Mouse (Mus musculus) forebrain, embryonic 11.5 days (tissue): Measurements from ENCODE around the gene Gm48552. TPM values are rescaled to one million over a fixed set of nuclear protein-coding genes. Genes with fewer than 3 reads are reported as not detected.

Experiments used
- ATAC-seq: fragments of 200-750 bp; cut with Nextera tagmentation; replicated peaks from 2 replicates; pipeline ENCODE4 v1.8.0; 2017; ENCODE audit warnings: moderate TSS enrichment; ENCODE audit not compliant: low FRiP score
- DNase-seq: peaks from one replicate; pipeline ENCODE4 v3.0.0-alpha.2; 2017; ENCODE audit warnings: low spot score
- H3K27ac ChIP-seq: fragments of 300-500 bp; sonication (generic); 2 replicates; pipeline ENCODE4 v1.5.1; 2014; ENCODE audit warnings: low read depth, low read length
- H3K27me3 ChIP-seq: fragments of 300-500 bp; sonication (generic); 2 replicates; pipeline ENCODE4 v1.6.1; 2014; ENCODE audit warnings: mild to moderate bottlenecking, low read length, mixed read lengths; ENCODE audit not compliant: control insufficient read depth, insufficient read depth
- H3K36me3 ChIP-seq: fragments of 300-500 bp; sonication (generic); 2 replicates; pipeline ENCODE4 v1.6.1; 2014; ENCODE audit warnings: mild to moderate bottlenecking, low read length, moderate library complexity, mixed read lengths; ENCODE audit not compliant: control insufficient read depth, insufficient read depth
- H3K4me1 ChIP-seq: fragments of 300-500 bp; sonication (generic); replicated peaks from 2 replicates; pipeline ENCODE4 v1.6.1; 2014; ENCODE audit warnings: low read length, mixed read lengths; ENCODE audit not compliant: control insufficient read depth, insufficient read depth
- H3K4me2 ChIP-seq: fragments of 300-500 bp; sonication (generic); 2 replicates; pipeline ENCODE4 v1.6.1; 2014; ENCODE audit warnings: low read depth, mild to moderate bottlenecking, low read length, moderate library complexity, mixed read lengths; ENCODE audit not compliant: severe bottlenecking
- H3K4me3 ChIP-seq: fragments of 300-500 bp; sonication (generic); 2 replicates; pipeline ENCODE4 v1.5.1; 2014; ENCODE audit warnings: low read depth, low read length
- H3K9ac ChIP-seq: fragments of 300-500 bp; sonication (generic); 2 replicates; pipeline ENCODE4 v1.6.1; 2014; ENCODE audit warnings: low read length
- H3K9me3 ChIP-seq: fragments of 300-500 bp; sonication (generic); 2 replicates; pipeline ENCODE4 v1.6.1; 2016; ENCODE audit warnings: low read length, mixed read lengths; ENCODE audit not compliant: control insufficient read depth
- WGBS: fragments of 180-500 bp; shearing (Covaris S2); extraction: QIAGEN DNeasy Blood & Tissue Kit; methylation state at CpG from one replicate; pipeline ENCODE4 v1.1.7; 2014; 5-methylcytosine and 5-hydroxymethylcytosine counted together
- polyA plus RNA-seq: library from polyadenylated mRNA; unstranded; fragments of >200 nt; fragmentation: Nextera tagmentation; extraction: Ambion mirVana; gene quantifications from 2 replicates; pipeline ENCODE4 v1.2.1, GENCODE M21; 2014

Gm48552 gene
- polyA plus RNA-seq, 1 experiment from 2014 or later: 1.1 TPM

DNA sequence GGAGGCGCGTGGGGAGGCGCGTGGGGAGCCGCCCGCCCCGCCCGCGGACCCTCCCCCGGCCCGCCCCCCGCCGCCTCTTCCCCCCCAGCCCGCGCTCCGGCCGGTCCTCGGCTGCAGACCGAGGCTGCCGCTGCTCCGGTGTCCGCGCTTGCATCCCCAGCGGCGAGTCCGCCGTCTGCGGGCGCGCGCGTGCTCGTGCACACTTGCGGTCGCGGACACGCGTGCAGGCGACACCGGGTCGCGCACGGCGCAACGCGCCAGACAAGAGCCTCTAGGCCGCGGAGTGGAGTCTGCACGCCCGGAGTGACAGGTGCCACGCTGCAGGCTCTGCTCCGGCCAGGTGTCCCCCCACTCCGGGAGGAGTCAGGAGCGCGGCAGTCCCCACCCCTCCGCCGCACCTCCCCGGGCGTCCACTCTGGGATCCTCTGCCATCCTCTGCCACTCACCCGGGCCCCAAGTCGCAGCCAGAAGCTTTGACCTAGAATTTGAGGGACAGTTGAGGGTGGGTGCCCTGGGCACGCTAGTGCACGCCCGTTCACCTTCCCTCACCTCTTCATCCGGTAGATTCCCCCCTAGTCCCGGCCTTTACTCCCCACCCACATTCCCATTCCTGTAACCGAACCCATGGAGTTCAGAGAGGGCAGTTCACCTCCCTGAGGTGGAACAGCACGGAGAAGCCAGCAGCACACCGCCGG lies 42.2 kb downstream of the Gm48552 start:
- ATAC-seq: 0 out of 2 replicates have a peak, but pooled peaks have one; percentile 7

DNA sequence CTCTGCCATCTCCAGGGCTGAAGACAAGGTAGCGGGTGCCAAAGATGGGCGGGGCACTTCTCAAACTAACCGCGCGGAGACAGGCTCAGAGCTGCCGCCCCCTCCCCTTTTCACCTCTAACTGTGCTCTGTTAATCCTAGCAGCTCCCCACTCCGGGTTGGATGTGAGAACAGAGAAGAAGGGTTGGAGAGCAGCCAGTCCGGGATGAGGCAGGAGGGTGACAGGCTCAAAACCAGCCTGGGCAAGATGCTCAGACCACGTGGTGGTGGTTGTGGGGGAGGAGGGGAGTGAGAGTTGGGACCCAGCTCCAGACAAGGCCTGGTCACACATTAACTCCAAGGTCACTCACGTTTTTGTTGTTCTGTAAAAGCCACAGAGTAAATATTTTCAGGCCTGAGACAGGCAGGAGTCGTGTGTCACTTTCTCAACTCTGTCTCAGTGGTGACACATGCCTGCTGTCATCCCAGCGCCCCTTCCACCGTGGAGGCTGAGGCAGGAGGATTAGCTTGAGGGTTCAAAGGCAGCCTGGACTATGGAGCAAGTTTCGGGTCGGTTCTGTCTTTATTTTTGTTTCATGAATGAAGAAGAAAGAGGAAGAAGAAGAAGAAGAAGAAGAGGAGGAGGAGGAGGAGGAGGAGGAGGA lies 42.8 kb downstream of the Gm48552 start:
- no peak for ATAC-seq
- Histone ChIP-seq H3K4me2 (peak overlapping the region; percentile 92), H3K9ac (no peak overlapping the region), H3K36me3 (no peaks in the 10 kb centered on the region), H3K4me3 (peak overlapping the region; percentile 87), H3K9me3 (no peaks in the 10 kb centered on the region), H3K27ac (no peak overlapping the region), H3K27me3 (peaks cover 23% of the 10 kb centered on the region), H3K4me1 (peaks cover 12% of the 10 kb centered on the region)
- peak; percentile 69 for DNase-seq
- WGBS: 18% methylated on average over 15 of the region's 15 CpGs

More for the DNA sequence above, 42.2 kb downstream of the Gm48552 start:
- H3K4me3 ChIP-seq: peak overlapping the region; percentile 87
- WGBS: 2% methylated on average over 43 of the region's 70 CpGs
- peaks cover 30% of the 10 kb centered on the region for H3K27me3 ChIP-seq
- peak overlapping the region; percentile 83 for H3K9ac ChIP-seq
- H3K9me3 ChIP-seq: no peaks in the 10 kb centered on the region
- H3K27ac ChIP-seq: peak overlapping the region; percentile 75
- peaks cover 17% of the 10 kb centered on the region for H3K4me1 ChIP-seq
- H3K36me3 ChIP-seq: no peaks in the 10 kb centered on the region
- H3K4me2 ChIP-seq: peak overlapping the region; percentile 92
- DNase-seq: peak; percentile 76

- no peaks in the 10 kb centered on the region for H3K36me3 ChIP-seq
- H3K27ac ChIP-seq: no peak overlapping the region
- peaks cover 9% of the 10 kb centered on the region for H3K4me1 ChIP-seq
- H3K9ac ChIP-seq: no peak overlapping the region
- peak overlapping the region; percentile 15; the same call in 1 of the 2 replicates for H3K4me2 ChIP-seq
- H3K4me3 ChIP-seq: peak overlapping the region; percentile 6; the same call in 1 of the 2 replicates
- 64% methylated on average over 21 of the region's 21 CpGs for WGBS
- DNase-seq (peak; percentile 51), ATAC-seq (no peak)
- peaks cover 16% of the 10 kb centered on the region for H3K27me3 ChIP-seq
- no peaks in the 10 kb centered on the region for H3K9me3 ChIP-seq
Measured at GRCm38 (mm10) chr10:81432169-81432867, 43.5 kb downstream of the Gm48552 start.

GRCm38 (mm10) chr10:81432868-81433262 lies 44.1 kb downstream of the Gm48552 start:
- no peak overlapping the region for H3K9ac ChIP-seq
- no peaks in the 10 kb centered on the region for H3K9me3 ChIP-seq
- peak; percentile 88 for ATAC-seq
- H3K27ac ChIP-seq: no peak overlapping the region
- peak overlapping the region; percentile 45 for H3K4me2 ChIP-seq
- DNase-seq: peak; percentile 90
- H3K4me3 ChIP-seq: peak overlapping the region; percentile 10; the same call in 1 of the 2 replicates
- no peaks in the 10 kb centered on the region for H3K36me3 ChIP-seq
- H3K4me1 ChIP-seq: peaks cover 8% of the 10 kb centered on the region
- peaks cover 11% of the 10 kb centered on the region for H3K27me3 ChIP-seq
- 4% methylated on average over 17 of the region's 17 CpGs for WGBS

DNA sequence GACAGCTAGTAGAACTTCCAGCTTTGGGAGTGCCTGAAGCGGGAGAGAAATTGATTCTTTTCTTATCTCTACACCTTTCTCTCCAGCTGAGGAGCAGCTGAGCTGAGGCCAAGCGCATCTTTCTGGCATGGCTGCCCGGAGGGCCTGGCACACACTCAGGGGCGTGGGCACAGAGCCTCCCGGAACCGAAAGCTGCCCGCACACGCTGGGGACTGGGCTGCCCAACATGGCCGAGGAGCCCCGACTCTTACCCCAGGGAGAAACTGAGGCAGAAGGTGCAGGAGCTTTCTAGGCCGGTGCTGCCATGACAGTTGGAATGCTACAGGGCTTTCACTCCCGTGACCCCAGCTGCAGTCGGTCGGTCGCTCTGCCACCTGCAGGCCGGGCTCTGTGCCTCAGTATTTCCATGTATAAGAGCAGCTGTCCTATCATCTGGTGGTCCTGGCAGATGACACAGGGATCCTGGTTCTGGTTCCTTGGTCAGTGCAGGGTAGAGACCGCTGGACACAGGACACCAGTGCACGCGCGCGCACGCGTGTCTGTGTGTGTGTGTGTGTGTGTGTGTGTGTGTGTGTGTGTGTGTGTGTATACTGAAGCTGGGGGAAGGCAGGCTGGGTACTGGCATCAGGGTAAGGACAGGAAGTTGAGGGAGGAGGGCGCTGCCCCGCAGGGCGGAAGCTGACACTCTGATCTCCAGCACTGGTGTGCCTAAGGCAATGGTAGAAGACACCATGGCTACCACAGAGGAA lies 44.9 kb downstream of the Gm48552 start:
- H3K4me3 ChIP-seq: no peak overlapping the region
- peak overlapping the region; percentile 45; the same call in 1 of the 2 replicates for H3K4me2 ChIP-seq

DNA sequence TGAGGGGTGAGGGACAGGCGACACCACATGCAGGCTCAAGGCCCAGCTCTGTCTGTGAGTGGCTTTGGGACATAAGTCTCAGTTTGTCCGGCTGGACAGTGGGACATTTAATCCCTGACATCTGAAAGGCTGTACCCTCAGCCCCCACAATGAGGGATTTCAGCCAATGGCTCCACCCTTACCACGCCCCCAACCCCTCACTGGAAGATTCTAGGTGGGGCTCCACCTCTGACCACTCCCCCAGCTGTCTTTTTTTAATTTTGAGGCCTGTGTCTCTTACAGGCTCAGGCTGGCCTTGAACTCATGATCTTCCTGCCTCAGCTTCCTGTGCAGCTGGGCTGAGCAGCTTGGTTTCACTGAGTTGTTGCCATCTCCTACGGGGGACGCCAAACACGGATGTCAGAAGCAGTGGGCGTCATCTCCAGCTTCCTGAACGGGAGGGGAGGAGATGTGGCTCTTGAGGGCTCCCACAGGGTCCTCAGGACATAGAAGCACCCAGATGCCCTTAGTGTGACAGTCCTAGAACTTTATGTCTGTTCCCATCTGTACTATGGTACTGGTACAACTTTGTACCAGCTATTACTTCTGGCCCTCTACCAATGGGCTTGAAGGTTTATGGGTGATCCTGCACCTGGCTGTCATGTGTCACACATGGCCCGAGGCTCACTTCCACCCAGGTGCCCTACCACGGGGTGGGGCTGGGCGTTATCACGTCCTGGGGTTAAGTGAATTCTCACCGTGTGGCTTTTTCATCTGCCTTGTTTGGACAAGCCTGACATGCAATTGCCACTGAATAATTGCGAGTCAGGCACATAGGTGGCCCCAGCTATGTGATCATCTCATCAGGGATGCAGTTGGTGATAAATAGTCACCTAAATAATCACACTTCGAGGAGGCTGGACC lies 45.8 kb downstream of the Gm48552 start:
- H3K4me2 ChIP-seq: no peak overlapping the region
- H3K9me3 ChIP-seq: no peaks in the 10 kb centered on the region
- ATAC-seq: no peak
- no peak overlapping the region for H3K9ac ChIP-seq
- H3K4me3 ChIP-seq: no peak overlapping the region
- peaks cover 7% of the 10 kb centered on the region for H3K4me1 ChIP-seq
- DNase-seq: peak; percentile 49
- H3K27me3 ChIP-seq: peaks cover 4% of the 10 kb centered on the region; the same call in 1 of the 2 replicates
- no peaks in the 10 kb centered on the region for H3K36me3 ChIP-seq
- WGBS: 69% methylated on average over 15 of the region's 15 CpGs
- no peak overlapping the region for H3K27ac ChIP-seq

More for the DNA sequence above, 44.9 kb downstream of the Gm48552 start:
- Histone ChIP-seq H3K9me3 (no peaks in the 10 kb centered on the region), H3K4me1 (peaks cover 8% of the 10 kb centered on the region), H3K27me3 (peaks cover 4% of the 10 kb centered on the region; the same call in 1 of the 2 replicates), H3K36me3 (no peaks in the 10 kb centered on the region), H3K9ac (no peak overlapping the region), H3K27ac (no peak overlapping the region)
- peak; percentile 61 for DNase-seq
- ATAC-seq: no peak
- 78% methylated on average over 26 of the region's 26 CpGs for WGBS

DNA sequence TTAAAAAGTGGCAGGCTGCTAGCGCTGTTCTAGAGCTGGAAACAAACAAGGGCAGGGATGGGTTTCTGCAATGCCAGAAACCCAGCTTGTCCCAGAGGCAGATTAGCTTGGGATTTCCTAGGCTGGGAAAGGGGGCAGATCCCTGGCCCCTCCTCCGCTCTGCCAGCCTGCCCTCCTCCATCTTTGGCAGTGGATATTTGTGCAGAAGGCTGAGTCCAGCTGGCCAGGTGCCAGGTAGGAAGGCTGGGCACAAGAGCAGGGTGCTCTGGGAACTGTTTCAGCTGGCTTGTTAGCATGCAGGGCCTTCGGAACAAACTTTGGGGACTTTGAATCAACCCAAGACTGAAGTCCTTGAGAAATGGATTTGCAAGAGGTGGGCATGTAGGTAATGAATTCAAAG lies 46.6 kb downstream of the Gm48552 start:
- Histone ChIP-seq H3K27me3 (peaks cover 4% of the 10 kb centered on the region; the same call in 1 of the 2 replicates), H3K9ac (no peak overlapping the region), H3K9me3 (no peaks in the 10 kb centered on the region), H3K36me3 (no peaks in the 10 kb centered on the region), H3K4me1 (peaks cover 4% of the 10 kb centered on the region), H3K27ac (no peak overlapping the region), H3K4me2 (no peak overlapping the region), H3K4me3 (no peak overlapping the region)
- DNase-seq: no peak
- ATAC-seq: no peak
- WGBS: 80% methylated on average over 3 of the region's 3 CpGs
